Mouse (Mus musculus) c-Kit-negative CD71-positive TER-119-positive erythroid progenitor cells, embryonic 14.5 days (primary cell): Measurements from ENCODE around the gene Gm8909.
"Not testable (repeated sequence)": the region's sequence is repeated elsewhere in the genome, so short reads cannot be mapped to it uniquely, and the experiment has no call there.

Experiments used
- DNase-seq: peaks from one replicate; pipeline ENCODE4 v3.0.0-alpha.2; 2013; ENCODE audit warnings: low read depth, low spot score

Gm8909 gene

DNA sequence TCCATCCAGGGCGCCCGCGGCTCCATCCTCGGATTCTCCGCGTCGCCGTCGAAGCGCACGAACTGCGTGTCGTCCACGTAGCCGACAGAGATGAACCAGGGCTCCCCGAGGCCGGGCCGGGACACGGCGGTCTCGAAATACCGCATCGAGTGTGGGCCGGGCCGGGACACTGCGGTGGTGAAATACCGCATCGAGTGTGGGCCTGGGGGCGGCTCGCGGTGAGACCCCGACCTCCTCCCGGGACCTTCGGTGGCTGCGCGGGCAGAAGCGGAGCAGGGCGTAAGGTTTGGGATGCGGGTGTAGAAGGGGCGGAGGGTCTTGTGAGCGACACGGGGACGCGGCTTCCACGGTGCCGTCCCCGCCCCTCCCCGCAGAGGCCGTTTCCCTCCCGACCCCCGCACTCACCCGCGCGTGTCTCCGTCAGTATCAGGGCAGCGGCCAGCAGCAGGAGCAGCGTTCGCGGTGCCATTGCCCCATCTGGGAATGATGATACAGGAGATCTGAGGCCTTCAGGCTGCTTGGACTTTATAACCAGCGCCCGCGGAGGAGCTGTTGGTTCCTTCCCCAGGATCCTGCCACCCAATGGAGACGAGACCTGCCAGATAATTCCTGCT is at the start of gene Gm8909:
Gene Gm8909 (minus strand): TSS at position 499 of the 614 bp plus-strand sequence.
- DNase-seq, result no peak

DNA sequence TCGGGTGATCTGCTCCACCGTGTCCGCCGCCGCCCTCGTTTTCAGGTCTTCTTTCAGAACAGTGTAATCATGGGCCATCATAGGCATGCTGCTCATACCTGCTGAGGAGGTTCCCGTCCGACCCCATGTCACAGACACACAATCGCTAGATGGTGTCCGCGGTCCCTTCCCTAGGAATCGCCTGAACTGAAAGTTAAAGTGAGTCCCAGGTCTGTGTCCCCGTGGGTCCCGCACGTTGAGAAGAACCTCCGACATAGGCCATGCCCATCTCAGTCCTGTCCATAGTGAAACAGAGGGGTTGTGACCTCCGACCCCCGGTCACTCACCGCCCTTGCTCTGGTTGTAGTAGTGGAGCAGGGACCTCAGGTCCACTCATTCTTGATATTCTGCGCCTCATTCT is 47.2 kb upstream of the Gm8909 start:
- DNase-seq, result no peak

DNA sequence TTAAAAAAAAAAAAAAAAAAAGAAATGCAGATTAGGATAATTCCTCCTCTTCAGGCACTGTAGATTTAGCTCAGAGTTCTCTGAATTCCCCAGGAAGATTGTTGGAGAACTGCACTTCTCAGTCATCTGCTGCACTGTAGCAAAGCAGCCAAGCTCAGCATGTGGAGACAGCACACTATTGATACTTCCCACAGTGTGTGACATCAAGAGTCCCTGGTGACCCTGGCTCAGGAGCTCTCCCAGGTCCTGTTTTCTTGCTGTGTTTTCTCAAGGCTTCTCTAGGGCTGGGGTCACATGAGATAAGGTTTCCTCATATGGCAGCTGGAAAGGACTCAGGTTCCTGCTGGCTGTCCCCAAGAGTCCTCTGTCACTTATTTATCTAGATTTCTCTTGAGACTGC is 38.5 kb upstream of the Gm8909 start:
- DNase-seq, result no peak

DNA sequence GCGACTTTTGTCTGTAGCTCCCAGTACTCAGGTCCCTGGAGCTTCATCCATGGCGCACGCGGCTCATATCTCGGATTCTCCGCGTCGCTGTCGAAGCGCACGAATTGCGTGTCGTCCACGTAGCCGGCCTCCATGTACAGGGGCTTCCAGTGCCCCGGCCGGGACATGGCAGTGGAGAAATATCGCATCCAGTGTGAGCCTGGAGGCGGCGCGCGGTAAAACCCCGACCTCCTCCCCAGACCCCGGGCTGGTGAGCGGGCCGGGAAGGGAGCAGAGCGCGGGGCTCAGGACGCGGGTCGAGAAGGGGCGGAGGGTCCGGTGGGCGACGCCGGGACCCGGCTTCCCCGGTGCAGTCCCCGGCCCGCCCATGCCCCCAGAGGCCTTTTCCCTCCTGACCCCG is 37.5 kb upstream of the Gm8909 start:
- no peak for DNase-seq

DNA sequence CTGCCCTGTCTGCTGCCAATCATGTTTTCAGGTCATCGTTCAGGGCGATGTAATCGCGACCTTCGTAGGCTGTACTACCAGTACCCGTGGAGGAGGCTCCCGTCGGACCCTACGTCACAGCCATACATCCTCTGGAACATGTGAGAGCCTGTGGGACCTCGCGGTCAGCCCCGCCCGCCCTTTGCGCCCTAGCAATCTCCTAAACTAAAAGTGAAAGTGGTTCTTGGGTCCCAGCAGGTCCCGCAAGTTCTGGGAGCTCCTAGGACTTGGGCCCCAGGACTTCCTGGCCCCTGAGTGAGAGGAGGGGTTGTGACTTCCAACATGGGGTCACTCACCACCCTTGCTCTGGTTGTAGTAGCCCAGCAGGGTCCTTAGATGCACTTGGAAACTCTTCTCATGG is 37.1 kb upstream of the Gm8909 start:
- DNase-seq, result no peak

DNA sequence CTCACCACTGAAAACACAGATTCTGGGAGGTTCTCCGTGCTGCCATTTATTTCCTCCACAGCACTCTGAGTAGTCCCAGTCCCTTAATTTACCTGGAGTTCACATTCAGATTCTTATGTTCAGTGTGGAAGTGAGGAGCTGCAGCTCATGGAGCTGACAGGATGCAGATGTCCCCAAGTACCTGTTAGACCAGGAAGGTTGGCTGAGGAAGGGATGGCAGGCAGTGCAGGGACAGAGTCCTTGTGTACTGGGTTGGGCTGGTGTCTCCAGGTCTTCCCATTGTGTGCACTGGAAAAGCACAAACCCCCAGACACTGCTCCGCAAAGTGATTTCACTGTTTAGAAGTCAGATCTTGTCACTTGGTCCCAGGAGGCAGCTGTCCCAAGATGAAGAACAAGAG is 33.5 kb upstream of the Gm8909 start:
- DNase-seq, result no peak

DNA sequence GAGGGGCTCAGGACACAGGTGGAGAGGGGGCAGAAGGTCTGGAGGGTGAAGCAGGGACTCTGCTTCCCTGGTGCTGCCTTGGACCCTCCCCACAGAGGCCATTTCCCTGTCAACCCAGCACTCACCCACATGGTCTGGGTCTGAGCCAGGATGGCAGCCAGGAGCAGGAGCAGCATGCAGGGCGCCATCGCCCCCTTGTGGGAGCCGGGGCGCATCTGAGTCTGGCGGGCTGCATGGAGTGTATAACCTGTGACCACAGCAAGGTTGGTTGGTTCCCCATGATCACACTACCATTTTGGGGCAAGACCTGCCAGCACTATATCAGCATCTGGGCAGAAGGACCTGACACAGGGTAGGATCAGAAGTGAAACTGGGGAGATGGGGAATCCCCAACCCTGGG is 30.0 kb upstream of the Gm8909 start:
- no peak for DNase-seq

DNA sequence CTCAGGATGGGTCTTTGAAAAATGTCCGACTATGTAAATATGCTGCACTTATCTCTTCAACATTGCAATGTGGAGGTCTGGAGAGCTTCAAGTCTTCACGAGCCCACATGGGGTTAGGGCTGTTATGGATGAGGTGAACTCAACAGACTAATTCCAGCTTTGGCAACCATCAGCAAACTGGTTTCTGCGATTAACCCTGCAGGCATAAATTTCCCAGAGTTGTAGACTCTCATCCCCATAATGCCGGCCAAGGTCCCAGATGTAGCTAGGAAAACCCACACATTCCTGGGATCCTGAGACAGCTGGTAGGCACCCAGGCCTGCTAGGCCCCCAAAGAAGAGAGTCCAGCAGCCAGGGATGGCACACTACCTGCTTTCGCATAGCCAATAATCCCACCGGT is 26.1 kb upstream of the Gm8909 start:
- DNase-seq, result no peak

DNA sequence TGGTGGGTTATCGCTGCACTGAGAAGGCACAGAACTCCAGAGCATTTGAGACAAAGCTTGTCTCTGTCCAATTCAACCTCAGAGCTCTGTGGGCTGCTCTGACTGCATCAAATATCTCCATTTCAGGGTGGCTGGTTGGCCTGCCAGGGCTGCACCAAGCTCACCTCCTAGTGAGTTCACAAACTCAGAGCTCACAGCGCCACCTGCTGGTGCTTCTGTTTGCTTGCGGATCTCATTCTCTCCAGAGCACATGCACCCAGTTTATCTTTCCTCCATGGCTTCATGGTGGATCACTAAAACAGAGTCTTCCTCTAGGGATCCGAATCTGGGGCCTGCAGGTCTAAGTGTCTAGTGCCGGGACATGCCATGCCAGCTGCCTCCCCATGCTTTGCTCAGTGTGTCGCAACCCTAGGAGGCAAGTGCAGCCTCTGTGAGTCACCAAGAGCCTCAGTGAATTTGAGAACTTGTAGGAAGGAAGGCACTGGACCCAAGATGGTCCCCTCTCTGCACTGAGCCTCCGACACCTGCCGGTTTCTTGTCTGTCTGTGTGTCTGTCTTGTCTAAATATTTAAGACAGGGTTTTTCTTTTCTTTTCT is 25.3 kb upstream of the Gm8909 start:
- DNase-seq, result no peak

DNA sequence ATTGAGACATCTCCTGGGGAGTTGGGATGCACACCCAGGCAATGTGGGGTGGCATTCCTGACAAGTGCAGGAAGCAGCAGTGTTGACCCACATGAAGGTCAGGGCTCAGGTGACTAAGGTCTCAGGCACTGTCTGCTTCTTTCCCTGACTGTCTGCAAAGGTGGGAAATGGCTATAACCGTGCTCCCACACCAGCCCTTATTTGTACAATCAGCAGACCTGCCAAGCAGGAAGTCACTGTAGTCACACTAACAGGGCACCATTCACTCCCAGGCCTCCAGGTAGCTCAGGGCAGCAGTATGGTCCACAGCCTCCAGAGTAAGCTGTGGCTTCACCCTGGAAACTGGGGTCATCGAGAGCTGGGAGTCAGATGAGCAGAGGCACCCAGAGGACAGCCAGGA is 24.0 kb upstream of the Gm8909 start:
- no peak for DNase-seq

DNA sequence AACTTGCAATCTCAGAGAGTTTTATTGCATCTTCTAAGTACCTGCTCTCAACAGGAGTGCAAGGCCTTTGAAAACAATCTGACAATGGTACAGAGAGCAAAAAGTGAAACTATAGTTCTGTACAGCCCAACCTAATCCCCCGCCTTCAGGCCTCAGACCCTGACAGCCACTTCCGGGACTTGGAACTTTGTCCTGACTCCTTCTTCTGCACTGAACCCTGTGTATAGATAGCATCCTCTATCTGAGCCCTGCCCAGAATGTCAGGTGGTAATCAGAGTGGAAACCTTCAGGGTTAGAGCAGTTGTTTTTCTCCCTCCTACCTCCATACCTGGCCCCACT is 21.8 kb upstream of the Gm8909 start, which contains the start of gene H2-T3:
Gene H2-T3 (minus strand): TSS at position 119 of the 339 bp plus-strand sequence.
- no peak for DNase-seq

DNA sequence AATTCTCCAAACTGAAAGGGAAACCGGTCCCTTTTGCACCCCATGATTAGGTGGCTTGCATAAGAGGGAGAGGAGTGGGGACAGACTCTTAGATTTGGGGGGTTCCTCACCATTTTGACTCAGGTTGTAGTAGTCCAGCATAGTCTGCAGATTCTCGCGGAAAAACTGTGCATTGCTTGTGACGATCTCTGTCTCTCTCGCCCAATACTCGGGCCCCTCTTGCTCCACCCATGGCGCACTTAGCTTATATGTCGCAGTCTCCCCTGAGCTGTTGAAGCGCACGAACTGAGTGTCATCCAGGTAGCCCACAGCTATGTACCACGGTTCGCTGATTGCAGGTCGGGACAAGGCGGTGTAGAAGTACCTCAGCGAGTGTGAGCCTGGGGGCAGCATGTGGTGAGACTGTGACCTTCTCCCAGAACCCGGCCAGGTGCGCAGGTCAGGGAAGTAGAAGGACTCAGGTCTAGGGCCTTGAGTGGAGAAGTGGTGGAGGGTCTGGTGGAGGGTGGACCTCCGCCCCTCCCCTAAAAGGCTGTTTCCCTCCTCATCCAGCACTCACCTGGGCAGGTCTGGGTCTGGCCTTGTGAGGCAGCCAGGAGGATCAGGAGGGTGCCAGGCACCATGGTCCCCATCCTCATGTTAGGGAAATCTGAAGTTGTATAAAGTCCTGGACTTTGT is 21.3 kb upstream of the Gm8909 start:
- DNase-seq, result no peak

DNA sequence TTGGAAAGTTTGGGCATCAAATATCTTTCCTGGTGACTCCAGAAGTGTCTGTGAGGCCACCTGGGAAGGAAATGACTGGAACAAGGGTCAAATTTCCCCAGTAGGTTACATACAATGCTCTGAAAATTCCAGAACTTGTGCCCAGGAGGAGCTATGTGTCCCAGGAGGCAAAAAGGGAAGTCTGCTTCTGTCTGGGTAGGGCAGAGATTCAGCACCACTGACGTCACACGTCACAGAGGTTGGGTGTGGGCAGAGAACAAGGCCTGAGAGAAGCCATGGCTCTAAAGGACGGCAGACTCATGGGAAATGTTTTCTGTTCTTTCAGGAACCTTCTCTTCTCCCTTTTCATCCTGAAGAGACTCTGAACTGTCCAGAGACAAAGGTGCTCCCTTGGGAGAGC is 19.2 kb upstream of the Gm8909 start:
- DNase-seq, result no peak

DNA sequence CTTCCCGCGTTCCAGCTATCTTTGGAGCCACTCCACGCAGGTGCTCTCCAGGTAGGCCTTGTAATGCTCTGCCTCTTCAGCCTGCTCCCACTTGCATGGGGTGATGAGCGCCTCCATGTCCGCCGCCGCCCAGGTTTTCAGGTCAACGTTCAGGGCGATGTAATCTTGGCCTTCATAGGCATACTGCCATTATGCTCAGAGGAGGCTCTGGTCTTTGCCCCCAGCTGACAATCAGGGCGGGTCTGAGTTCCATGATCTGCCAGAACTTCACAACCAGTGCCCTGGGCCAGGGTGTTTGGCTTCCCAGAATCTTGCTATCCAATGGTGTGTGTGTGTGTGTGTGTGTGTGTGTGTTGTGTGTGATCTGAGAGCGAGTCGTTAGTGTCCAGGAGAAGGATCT is 13.9 kb upstream of the Gm8909 start:
- no peak for DNase-seq

DNA sequence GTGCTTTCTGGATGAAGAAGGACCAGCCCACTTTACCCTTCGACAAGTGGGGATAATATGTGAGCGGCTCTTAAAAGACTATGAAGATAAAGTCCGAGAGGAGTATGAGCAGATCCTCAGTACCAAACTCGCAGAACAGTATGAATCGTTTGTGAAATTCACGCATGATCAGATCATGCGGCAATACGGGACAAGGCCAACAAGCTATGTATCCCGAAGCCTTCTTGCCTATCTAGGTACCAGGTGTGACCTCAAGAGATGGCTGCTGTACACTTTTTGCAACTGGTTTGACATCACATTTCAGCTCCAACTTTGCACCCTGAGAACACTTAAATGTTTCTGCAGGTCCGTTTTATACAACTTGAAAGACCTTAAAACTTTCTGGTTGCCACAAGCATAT is 11.1 kb upstream of the Gm8909 start:
- not testable (repeated sequence) for DNase-seq

DNA sequence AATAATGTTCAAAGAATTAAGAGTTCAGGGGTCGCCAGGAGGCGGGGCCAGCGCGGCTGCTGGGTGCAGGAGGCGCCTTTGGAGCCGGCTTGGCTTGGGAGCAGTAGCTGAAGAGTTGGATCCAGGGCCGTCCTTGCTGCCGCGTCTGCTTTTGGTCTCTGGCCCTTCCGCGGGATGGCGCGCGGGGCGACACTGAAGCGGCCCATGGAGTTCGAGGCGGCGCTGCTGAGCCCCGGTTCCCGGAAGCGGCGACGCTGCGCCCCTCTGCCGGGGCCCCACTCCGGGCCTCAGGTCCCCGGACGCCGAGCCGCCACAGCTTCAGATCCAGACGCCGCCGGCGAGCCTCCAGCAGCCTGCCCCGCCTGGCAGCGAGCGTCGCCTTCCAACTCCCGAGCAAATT is 10.6 kb upstream of the Gm8909 start:
- not testable (repeated sequence) for DNase-seq

DNA sequence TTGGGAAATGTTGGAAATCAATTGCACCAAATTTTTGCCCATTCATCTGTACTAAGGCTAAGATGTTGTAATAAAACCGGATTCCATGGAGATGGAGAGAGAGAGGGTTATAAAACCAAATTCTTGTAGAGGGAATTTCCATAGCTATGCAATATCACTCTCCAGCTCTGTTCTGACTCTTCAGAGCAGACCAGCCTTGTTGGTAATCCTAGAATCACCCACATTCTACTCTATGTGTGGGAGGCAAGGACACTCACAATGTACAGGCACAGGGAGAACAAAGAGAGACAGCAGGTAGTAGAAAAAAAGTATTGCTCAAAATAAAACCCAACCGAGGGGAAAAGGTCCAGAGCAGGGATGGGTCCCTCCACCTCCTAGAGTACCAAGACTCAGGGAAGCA is 7.8 kb upstream of the Gm8909 start:
- DNase-seq, result not testable (repeated sequence)

DNA sequence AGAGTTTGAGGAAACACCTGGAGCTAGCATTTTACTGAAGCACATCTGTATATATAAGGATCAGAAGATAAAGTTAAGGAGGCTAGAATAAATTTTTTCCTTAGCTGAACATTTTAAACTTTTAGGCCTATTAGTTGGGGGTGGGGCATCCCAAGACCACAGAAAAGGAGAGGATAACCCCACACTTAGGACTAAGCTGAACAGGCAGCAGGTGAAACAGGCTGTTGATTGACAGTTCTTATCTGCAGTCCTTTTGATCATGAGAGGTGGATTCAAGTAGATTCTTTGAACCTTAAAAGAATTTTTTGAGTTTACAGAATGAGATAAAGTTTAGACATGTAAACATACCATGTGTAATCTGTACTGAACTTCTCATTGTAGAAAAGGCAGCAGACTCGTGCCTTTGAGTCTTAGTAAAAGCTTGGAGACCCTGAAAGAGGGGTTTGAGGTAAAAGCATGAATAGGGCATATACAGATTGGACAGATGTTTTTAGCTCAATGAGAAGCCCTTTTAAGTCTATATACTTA is 2.0 kb upstream of the Gm8909 start:
- DNase-seq, result no peak

DNA sequence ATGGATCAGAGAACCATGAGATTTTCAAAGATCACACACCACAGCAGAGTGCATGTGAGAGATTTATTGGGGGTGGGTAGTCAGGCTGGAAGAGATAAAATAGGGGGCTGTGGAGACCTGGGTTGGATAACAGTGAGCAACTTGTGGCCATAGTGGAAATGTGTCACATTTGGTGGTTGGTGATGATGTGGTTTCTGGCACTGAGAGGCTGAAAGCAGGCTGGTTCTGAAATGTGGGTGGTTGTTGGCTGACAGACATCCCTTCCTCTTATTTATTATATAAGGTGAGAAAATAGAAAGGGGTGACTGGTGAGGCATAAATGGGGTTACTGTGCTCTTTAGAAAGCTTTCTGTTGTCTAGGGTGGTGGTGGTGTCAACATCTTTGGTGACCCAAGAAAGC is 1.4 kb upstream of the Gm8909 start:
- no peak for DNase-seq

DNA sequence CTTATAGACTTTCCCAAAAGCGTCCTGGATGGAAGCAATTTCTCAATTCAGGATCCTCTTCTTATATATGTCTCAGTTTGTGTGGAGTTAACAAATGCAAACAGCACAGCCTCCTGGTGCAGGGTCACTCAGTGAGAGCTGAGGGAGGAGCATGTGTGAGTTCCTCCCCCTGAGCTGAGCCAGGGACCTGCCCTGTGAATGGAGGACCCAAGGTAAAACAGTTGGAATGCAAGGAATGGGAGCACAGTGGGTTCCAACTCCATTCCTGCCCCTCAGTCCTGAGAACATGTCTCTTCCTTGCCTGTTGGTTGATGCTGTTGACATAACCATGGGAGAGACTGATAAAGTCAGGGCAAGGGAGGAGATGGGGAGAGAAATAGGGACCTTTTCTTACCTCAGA is 757 bp upstream of the Gm8909 start:
- DNase-seq, result not testable (repeated sequence)

DNA sequence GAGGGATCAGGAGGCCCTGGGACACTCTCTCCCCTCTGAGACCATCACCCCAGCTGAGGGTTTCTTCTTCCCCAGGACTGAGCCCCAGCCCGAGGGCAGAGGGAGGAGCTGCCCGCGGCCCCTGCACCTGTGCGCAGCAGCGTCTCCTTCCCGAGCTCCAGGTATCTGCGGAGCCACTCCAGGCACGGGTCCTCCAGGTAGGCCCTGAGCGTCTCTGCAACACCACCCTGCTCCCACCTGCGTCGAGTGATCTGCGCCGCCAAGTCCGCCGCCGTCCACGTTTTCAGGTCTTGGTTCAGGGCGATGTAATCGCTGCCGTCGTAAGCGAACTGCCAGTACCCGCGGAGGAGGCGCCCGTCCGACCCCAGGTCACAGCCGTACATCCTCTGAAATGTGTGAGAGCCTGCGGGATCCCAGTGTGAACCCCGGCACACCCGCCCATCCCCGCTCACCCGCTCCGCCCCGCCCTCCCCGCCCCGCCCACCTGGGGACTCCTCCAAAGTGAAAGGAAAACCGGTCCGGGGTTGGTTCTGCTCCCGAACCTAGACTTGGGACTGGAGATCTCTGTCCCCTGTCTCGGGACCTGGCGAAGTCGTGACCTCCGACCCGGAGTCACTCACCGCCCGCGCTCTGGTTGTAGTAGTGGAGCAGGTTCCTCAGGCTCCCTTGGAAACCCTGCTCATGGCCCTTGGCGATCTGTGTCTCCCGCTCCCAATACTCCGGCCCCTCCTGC is 865 bp downstream of the Gm8909 start:
- DNase-seq, result no peak

DNA sequence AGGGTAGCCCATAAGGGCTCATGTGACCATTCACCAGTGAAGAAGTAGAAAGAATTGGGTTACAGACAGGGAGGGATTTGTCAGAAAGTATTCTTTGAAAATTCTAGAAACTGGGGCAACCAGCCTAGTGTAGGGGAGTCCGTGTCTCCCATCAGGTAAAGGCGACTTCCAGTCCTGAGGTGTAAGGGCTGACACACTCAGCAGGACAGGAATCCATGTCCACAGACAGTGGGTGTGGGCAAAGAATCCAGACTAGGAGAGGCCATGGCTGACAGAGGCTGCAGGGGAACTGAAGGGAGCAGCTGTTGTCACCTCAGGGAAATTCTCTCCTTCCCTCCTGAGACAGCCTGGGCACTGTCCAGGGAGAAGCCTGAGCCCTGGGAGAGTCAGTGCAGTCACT is 1.4 kb downstream of the Gm8909 start:
- DNase-seq, result not testable (repeated sequence)
